Mouse (Mus musculus): ENCODE measurements around the gene Mad1l1.

The Mad1l1 gene

GRCm38 (mm10) chr5:140263754-140264749, 57.3 kb downstream of the Mad1l1 start:
- in situ Hi-C loops (cut with MboI, MseI) = no loop called here

GRCm38 (mm10) chr5:140262401-140262800, 59.0 kb downstream of the Mad1l1 start:
- in situ Hi-C loops (cut with MboI, MseI) = no loop called here

DNA sequence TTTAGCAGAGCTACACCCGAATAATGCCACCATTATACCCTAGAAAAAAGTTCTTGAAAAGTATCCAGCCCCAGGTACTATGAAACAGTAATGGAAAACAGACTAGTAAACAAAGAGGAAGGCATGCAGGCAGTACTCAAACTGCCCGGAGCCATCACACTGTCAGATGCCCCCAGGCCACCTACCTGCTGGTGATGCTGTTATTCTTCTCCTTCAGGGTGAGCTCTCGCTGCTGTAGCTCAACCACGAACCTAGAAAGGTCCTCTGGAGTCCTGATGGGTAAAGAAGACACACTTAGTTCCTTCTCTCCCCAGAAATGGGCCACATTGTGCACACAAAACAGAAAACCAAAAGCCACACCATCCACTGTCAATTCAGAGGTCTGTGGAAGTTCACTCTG, 60.0 kb downstream of the Mad1l1 start:
- in situ Hi-C loops (cut with MboI, MseI) = no loop called here

DNA sequence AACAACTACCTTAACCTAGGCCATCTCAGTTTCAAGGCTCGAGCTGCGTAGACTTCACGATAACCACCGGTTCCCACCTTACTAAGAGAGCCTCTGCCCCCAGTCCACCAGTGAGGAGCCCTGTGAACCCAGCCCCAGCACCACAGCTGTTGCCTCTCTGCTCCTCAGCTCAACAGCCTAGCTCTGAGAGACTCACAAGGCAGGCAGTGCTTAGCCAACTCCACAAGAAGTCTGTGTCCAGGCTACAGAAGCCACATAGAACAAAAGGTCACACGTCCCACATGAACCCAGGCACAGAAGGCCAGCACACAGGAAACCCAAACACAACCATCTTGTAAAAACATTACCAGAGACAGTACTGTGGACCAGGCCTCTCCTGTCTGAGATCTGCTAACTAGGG, 62.7 kb downstream of the Mad1l1 start:
- in situ Hi-C loops (cut with MboI, MseI) = no loop called here

- in situ Hi-C loops (cut with MboI, MseI) = no loop called here
Observed at GRCm38 (mm10) chr5:140258035-140258434, 63.3 kb downstream of the Mad1l1 start.

DNA sequence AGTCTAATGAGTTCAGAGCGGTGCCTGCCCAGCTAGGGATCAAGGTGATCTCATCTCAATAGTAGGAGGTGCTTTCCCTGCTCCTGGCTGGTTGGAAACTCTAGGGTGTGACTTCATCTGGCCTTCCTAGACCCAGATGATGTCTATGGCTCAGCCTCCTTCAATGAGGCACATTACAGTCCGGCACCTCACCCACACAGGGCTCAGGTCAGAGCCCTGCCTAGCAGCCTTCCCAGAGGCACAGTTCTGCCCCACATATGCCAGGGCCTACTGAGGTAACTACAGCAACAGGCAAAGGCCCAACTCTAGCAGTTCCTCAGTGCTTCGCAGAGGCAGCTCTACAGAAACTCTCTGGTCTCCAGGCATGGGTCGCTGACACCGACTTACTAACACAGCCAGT, 63.9 kb downstream of the Mad1l1 start:
- in situ Hi-C loops (cut with MboI, MseI) = no loop called here

DNA sequence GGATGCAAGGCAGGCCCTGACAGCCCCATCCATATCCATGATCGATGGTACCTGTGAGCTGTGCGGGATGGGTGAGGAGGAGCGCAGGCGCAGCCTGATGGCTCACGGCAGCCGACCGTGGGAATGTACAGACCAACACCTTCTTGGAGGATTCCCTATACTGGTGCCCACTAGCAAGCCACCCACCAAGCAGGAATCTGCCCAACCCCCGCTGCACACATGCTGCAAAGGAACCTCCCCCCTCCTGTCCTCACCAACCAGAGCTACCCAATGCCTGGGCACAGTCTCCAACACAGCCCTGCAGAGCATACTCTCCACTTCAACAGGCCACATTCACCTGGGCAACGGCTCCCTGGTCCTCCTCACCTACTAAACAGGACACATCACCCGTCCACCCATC, 64.7 kb downstream of the Mad1l1 start:
- in situ Hi-C loops (cut with MboI, MseI) = no loop called here

DNA sequence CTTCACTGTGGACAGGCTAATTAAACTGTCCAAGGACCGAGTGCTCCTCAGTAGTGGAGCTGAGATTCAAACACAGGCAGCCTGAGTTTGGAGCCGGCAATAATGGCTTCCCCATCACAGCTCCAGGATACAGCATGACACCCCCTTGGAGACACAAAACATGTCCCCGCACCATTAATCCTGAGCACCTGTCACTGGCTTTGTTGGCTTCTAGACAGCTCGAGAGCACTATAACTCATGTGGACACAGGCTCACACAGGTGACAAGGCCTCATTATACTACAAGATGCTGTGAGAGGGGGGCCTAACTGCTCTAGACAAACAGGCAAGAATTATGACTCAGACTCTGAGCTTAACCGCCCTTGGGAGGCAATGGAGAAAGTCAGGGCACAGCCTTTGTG, 66.1 kb downstream of the Mad1l1 start:
- in situ Hi-C loops (cut with MboI, MseI) = no loop called here

DNA sequence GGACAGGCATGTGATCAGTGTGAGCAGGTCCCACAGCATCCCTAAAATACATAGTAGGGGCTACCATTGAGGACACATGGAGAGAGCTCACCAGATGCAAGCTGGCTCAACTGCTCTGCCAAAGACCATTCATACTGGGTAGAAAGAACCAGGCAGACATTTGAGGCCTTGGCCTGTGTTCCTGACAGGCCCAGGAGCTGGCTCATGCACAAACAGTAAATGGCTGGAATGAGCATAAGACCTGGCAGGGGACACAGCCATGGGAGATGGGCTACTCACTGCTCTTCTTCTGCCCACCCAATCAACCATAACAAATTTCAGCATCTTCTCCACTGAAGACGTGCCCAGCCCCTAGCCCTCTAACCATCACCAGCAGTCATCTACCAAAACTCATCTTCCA, 66.7 kb downstream of the Mad1l1 start:
- in situ Hi-C loops (cut with MboI, MseI) = no loop called here

DNA sequence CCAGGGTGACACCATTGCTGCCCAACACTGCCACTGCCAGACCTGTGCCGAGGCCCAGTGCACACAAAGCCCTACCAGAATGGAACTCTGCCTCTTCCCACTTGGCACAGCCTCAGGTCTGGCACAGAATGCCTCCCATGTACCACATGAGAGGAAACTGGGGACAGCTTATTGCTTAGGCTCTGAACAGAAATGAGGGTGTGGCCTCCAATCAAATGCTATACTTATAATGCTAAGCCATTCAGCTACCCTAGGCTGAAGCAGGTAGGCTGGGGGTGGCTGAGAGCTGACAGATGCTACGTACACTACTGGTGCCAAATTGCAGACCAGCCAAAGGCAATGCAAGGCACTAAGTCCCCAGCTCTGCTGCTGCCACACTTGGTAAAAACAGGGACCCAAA, 69.4 kb downstream of the Mad1l1 start:
- in situ Hi-C loops (cut with MboI, MseI) = no loop called here

GRCm38 (mm10) chr5:140250370-140250769, 71.0 kb downstream of the Mad1l1 start:
- in situ Hi-C loops (cut with MboI, MseI) = no loop called here

GRCm38 (mm10) chr5:140249359-140250062, 71.8 kb downstream of the Mad1l1 start:
- in situ Hi-C loops (cut with MboI, MseI) = no loop called here

GRCm38 (mm10) chr5:140248101-140248500, 73.3 kb downstream of the Mad1l1 start:
- in situ Hi-C loops (cut with MboI, MseI) = no loop called here

- in situ Hi-C loops (cut with MboI, MseI) = no loop called here
Observed at GRCm38 (mm10) chr5:140240235-140240634, 81.1 kb downstream of the Mad1l1 start.

DNA sequence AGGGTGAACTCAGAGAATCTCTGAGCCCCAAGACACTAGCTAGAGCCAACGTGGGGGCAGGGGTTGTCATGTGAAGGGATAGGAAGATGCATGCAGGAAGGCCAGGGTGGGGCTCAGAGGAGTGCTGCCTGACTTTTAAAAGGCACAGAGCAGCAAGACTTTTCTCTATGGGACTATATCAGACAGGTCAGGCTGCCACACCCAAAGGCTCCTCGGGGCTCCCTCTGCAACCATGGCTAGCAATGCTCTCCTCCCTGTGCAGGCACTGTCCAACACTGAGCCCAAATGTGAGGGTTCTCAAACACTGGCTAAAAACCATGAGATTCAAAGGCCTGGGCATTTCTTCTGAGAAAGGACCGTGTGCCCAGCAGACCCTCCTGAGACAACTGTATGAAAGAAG, 82.5 kb downstream of the Mad1l1 start:
- in situ Hi-C loops (cut with MboI, MseI) = no loop called here

DNA sequence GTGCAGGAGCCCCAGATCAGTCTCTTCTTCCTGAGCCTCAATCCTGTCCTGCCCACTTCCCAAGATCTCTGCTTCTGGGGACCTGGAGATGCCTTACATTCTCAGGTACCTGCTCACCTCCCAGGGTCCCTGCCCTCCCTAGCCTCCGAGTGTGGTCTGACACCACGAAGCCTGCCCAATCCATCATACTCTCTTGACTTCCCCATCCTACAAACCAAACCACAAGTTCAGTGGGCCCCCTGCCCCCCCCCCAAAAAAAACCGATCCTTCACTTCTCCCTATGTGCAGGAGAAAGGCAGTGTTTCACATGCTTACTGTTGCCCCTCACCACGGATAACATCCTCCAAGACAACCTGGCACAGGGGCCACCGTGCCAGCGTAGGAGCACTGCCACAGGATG, 90.5 kb downstream of the Mad1l1 start:
- in situ Hi-C loops (cut with MboI, MseI) = no loop called here

DNA sequence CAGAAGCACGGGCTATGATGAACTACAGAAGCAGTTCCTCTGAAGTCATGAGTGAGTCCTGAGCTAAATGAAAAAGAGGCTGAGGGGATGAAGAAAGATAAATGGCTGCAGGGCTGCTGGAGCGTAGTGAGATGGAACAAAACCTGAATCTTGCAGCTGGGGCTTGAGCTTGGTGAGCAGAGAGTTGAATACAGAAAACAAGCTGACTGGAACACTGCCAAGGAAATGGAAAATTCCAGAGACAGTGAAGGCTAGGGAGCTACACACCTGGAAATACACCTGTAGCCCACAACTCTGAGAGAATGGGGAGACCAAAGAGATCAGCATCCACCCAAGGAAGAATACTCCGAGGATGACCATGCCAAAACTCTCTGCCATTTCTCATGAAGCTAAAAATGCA, 93.0 kb downstream of the Mad1l1 start:
- in situ Hi-C loops (cut with MboI, MseI) = no loop called here

- in situ Hi-C loops (cut with MboI, MseI) = no loop called here
Observed at GRCm38 (mm10) chr5:140226871-140227270, 94.5 kb downstream of the Mad1l1 start.

GRCm38 (mm10) chr5:140225881-140226280, 95.5 kb downstream of the Mad1l1 start:
- in situ Hi-C loops (cut with MboI, MseI) = no loop called here

DNA sequence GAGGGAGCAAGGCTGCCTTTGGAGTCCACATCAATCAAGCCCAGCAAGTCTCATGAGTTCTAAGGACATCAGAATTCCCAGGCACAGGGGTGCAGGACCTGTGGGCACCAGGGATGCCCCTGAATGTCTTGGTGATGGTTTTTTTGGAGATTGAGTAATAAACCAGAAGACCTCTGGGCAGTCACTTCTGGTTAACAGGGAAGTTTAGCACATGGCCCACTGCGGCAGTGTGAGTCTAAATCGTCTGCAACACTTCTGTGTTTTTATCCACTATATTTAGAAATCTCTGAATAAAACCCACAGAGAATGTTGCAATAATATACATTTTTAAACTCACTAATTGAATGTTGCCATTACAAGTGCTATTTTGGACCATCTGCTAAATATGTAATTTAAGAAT, 96.2 kb downstream of the Mad1l1 start:
- in situ Hi-C loops (cut with MboI, MseI) = no loop called here

GRCm38 (mm10) chr5:140223070-140224053, 98.0 kb downstream of the Mad1l1 start:
- in situ Hi-C loops (cut with MboI, MseI) = no loop called here
